Mouse (Mus musculus): ENCODE results near the gene Cryl1. TPM values are rescaled to one million over a fixed set of nuclear protein-coding genes. Genes with fewer than 3 reads are reported as not detected.

Cryl1 gene
- total and polyA plus RNA-seq, 3 experiments, result 5.6 to 12.4 (median 6.7) TPM

- intact Hi-C loops (cut with DNase I), result no loop called here
- 44% methylated on average over 2 of the region's 2 CpGs for WGBS
Observed at GRCm38 (mm10) chr14:57282591-57282990, 115.7 kb downstream of the Cryl1 start.

GRCm38 (mm10) chr14:57280835-57281234, 117.5 kb downstream of the Cryl1 start:
- Histone ChIP-seq H3K9ac (ENCODE audit: low read depth, low read length) (no peak overlapping the region), H3K27me3 (ENCODE audit: control insufficient read depth, insufficient read depth, low read length) (no peaks in the 10 kb centered on the region), H3K36me3 (ENCODE audit: control insufficient read depth, insufficient read depth, low read length) (no peaks in the 10 kb centered on the region), H3K4me3 (no peak overlapping the region), H3K4me1 (ENCODE audit: control insufficient read depth, insufficient read depth, low read length) (no peaks in the 10 kb centered on the region), H3K79me2 (replicated peaks; ENCODE audit: control insufficient read depth, insufficient read depth, low read length) (no peaks in the 10 kb centered on the region), H3K27ac (no peak overlapping the region)
- 70% methylated on average over 3 of the region's 3 CpGs for WGBS
- intact Hi-C loops (cut with DNase I), result no loop called here
- DNase-seq, result no peak
- TF ChIP-seq EP300 (IDR thresholded peaks at IDR 0.05; ENCODE audit: insufficient read depth, low read depth, low read length), result no peak
- no peak for TF ChIP-seq CTCF (IDR thresholded peaks at IDR 0.05)
- TF ChIP-seq POLR2A (IDR thresholded peaks at IDR 0.05; ENCODE audit: insufficient read depth, low read depth, low read length), result no peak

More at GRCm38 (mm10) chr14:57282591-57282990, 115.7 kb downstream of the Cryl1 start:
- TF ChIP-seq POLR2A (IDR thresholded peaks at IDR 0.05; ENCODE audit: insufficient read depth, low read depth, low read length) (no peak), EP300 (IDR thresholded peaks at IDR 0.05; ENCODE audit: insufficient read depth, low read depth, low read length) (no peak), CTCF (IDR thresholded peaks at IDR 0.05) (no peak)
- no peak overlapping the region for H3K9ac ChIP-seq (ENCODE audit: low read depth, low read length)
- H3K27ac ChIP-seq, result no peak overlapping the region
- no peak for DNase-seq
- no peaks in the 10 kb centered on the region for H3K4me1 ChIP-seq (ENCODE audit: control insufficient read depth, insufficient read depth, low read length)
- no peak overlapping the region for H3K4me3 ChIP-seq
- no peaks in the 10 kb centered on the region for H3K27me3 ChIP-seq (ENCODE audit: control insufficient read depth, insufficient read depth, low read length)
- no peaks in the 10 kb centered on the region for H3K36me3 ChIP-seq (ENCODE audit: control insufficient read depth, insufficient read depth, low read length)
- H3K79me2 ChIP-seq (replicated peaks; ENCODE audit: control insufficient read depth, insufficient read depth, low read length), result no peaks in the 10 kb centered on the region

GRCm38 (mm10) chr14:57276481-57277012, 121.8 kb downstream of the Cryl1 start:
- H3K36me3 ChIP-seq (ENCODE audit: control insufficient read depth, insufficient read depth, low read length), result no peaks in the 10 kb centered on the region
- H3K27ac ChIP-seq, result no peak overlapping the region
- WGBS, result 80% methylated on average over 7 of the region's 7 CpGs
- intact Hi-C loops (cut with DNase I), result no loop called here
- H3K9ac ChIP-seq (ENCODE audit: low read depth, low read length), result no peak overlapping the region
- H3K79me2 ChIP-seq (replicated peaks; ENCODE audit: control insufficient read depth, insufficient read depth, low read length), result no peaks in the 10 kb centered on the region
- DNase-seq, result no peak
- H3K4me3 ChIP-seq, result no peak overlapping the region
- H3K27me3 ChIP-seq (ENCODE audit: control insufficient read depth, insufficient read depth, low read length), result no peaks in the 10 kb centered on the region
- TF ChIP-seq POLR2A (IDR thresholded peaks at IDR 0.05; ENCODE audit: insufficient read depth, low read depth, low read length) (no peak), CTCF (IDR thresholded peaks at IDR 0.05) (no peak), EP300 (IDR thresholded peaks at IDR 0.05; ENCODE audit: insufficient read depth, low read depth, low read length) (no peak)
- no peaks in the 10 kb centered on the region for H3K4me1 ChIP-seq (ENCODE audit: control insufficient read depth, insufficient read depth, low read length)

DNA sequence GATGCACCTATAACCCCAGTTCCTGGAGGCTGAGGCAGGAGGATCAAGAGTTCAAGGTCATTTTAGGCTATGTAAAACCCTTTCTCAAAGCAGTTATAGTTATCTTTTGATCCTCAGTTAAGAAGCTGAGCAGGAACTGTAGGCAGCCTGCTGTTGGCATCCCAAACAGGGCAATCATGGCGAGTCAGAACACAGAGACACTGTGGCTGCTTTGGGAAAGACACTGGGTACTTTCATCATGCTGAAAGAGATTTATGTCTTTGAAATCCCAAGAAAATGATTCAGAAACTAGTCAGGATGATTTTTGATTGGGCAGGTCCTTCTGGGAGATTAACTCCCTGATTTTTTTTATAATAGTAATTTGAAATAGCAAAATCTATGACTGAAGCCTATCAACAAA, 126.0 kb downstream of the Cryl1 start:
- no peak for TF ChIP-seq CTCF (IDR thresholded peaks at IDR 0.05)
- no peak for TF ChIP-seq EP300 (IDR thresholded peaks at IDR 0.05; ENCODE audit: insufficient read depth, low read depth, low read length)
- TF ChIP-seq POLR2A (IDR thresholded peaks at IDR 0.05; ENCODE audit: insufficient read depth, low read depth, low read length), result no peak
- H3K4me3 ChIP-seq, result no peak overlapping the region
- H3K27me3 ChIP-seq (ENCODE audit: control insufficient read depth, insufficient read depth, low read length), result no peaks in the 10 kb centered on the region
- DNase-seq, result no peak
- no peaks in the 10 kb centered on the region for H3K36me3 ChIP-seq (ENCODE audit: control insufficient read depth, insufficient read depth, low read length)
- no peaks in the 10 kb centered on the region for H3K4me1 ChIP-seq (ENCODE audit: control insufficient read depth, insufficient read depth, low read length)
- H3K27ac ChIP-seq, result no peak overlapping the region
- no peak overlapping the region for H3K9ac ChIP-seq (ENCODE audit: low read depth, low read length)
- no peaks in the 10 kb centered on the region for H3K79me2 ChIP-seq (replicated peaks; ENCODE audit: control insufficient read depth, insufficient read depth, low read length)
- intact Hi-C loops (cut with DNase I), result no loop called here
- WGBS, result 94% methylated on average over 1 of the region's 1 CpGs

DNA sequence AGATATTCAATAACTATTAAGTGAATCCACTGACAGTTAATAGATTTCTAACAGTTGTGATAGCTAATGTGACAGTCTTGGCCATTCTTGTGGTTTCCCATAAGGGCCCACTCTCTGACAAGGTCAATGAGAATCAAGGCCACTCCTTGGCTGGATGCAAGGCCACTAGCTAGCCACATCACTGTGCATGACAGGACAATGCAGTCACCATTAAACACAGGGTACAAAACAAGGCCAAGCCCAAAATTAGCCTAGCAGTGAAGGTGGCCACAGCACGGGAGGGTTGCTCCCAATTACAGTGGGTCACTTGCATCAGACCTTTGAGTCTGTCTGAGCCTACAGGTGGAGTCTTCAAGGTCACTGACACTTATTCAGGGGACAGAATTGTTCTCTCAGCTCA, 126.5 kb downstream of the Cryl1 start:
- H3K9ac ChIP-seq (ENCODE audit: low read depth, low read length), result no peak overlapping the region
- intact Hi-C loops (cut with DNase I), result no loop called here
- 59% methylated on average over 1 of the region's 1 CpGs for WGBS

GRCm38 (mm10) chr14:57268900-57269299, 129.4 kb downstream of the Cryl1 start:
- Histone ChIP-seq H3K4me3 (no peak overlapping the region), H3K79me2 (replicated peaks; ENCODE audit: control insufficient read depth, insufficient read depth, low read length) (no peaks in the 10 kb centered on the region), H3K36me3 (ENCODE audit: control insufficient read depth, insufficient read depth, low read length) (no peaks in the 10 kb centered on the region), H3K27ac (no peak overlapping the region), H3K4me1 (ENCODE audit: control insufficient read depth, insufficient read depth, low read length) (no peaks in the 10 kb centered on the region), H3K9ac (ENCODE audit: low read depth, low read length) (no peak overlapping the region), H3K27me3 (ENCODE audit: control insufficient read depth, insufficient read depth, low read length) (no peaks in the 10 kb centered on the region)
- intact Hi-C loops (cut with DNase I), result no loop called here
- TF ChIP-seq CTCF (IDR thresholded peaks at IDR 0.05) (no peak), POLR2A (IDR thresholded peaks at IDR 0.05; ENCODE audit: insufficient read depth, low read depth, low read length) (no peak), EP300 (IDR thresholded peaks at IDR 0.05; ENCODE audit: insufficient read depth, low read depth, low read length) (no peak)
- WGBS, result 79% methylated on average over 3 of the region's 3 CpGs
- DNase-seq, result no peak

More for the DNA sequence above, 126.5 kb downstream of the Cryl1 start:
- DNase-seq, result no peak
- TF ChIP-seq EP300 (IDR thresholded peaks at IDR 0.05; ENCODE audit: insufficient read depth, low read depth, low read length) (no peak), POLR2A (IDR thresholded peaks at IDR 0.05; ENCODE audit: insufficient read depth, low read depth, low read length) (no peak), CTCF (IDR thresholded peaks at IDR 0.05) (no peak)
- H3K79me2 ChIP-seq (replicated peaks; ENCODE audit: control insufficient read depth, insufficient read depth, low read length), result no peaks in the 10 kb centered on the region
- H3K27ac ChIP-seq, result no peak overlapping the region
- no peak overlapping the region for H3K4me3 ChIP-seq
- H3K36me3 ChIP-seq (ENCODE audit: control insufficient read depth, insufficient read depth, low read length), result no peaks in the 10 kb centered on the region
- no peaks in the 10 kb centered on the region for H3K27me3 ChIP-seq (ENCODE audit: control insufficient read depth, insufficient read depth, low read length)
- H3K4me1 ChIP-seq (ENCODE audit: control insufficient read depth, insufficient read depth, low read length), result no peaks in the 10 kb centered on the region
